Mouse (Mus musculus) neural tube, embryonic 11.5 days (tissue): ENCODE data around the gene Fxyd7. TPM values are rescaled to one million over a fixed set of nuclear protein-coding genes. Genes with fewer than 3 reads are reported as not detected.

Source experiments
- ATAC-seq: fragments of 200-750 bp; cut with Nextera tagmentation; 2 replicates; pipeline ENCODE4 v1.8.0; 2017; ENCODE audit warnings: moderate number of reproducible peaks, mild to moderate bottlenecking, moderate TSS enrichment, moderate library complexity; ENCODE audit not compliant: insufficient read depth, low FRiP score, low TSS enrichment
- DNase-seq: peaks from one replicate; pipeline ENCODE4 v3.0.0-alpha.2; 2015; ENCODE audit warnings: low spot score
- H3K27ac ChIP-seq: fragments of 300-500 bp; sonication (generic); 2 replicates; pipeline ENCODE4 v1.5.1; 2014; ENCODE audit warnings: low read depth, mild to moderate bottlenecking, low read length
- H3K27me3 ChIP-seq: fragments of 300-500 bp; sonication (generic); 2 replicates; pipeline ENCODE4 v1.6.1; 2014; ENCODE audit warnings: mild to moderate bottlenecking, low read length, mixed read lengths; ENCODE audit not compliant: control insufficient read depth, insufficient read depth
- H3K36me3 ChIP-seq: fragments of 300-500 bp; sonication (generic); 2 replicates; pipeline ENCODE4 v1.6.1; 2014; ENCODE audit warnings: mild to moderate bottlenecking, low read length, moderate library complexity, mixed read lengths; ENCODE audit not compliant: control insufficient read depth, insufficient read depth
- H3K4me1 ChIP-seq: fragments of 300-500 bp; sonication (generic); 2 replicates; pipeline ENCODE4 v1.6.1; 2014; ENCODE audit warnings: low read length, mixed read lengths; ENCODE audit not compliant: control insufficient read depth, insufficient read depth
- H3K4me2 ChIP-seq: fragments of 300-500 bp; sonication (generic); 2 replicates; pipeline ENCODE4 v1.6.1; 2014; ENCODE audit warnings: low read depth, mild to moderate bottlenecking, moderate library complexity
- H3K4me3 ChIP-seq: fragments of 300-500 bp; sonication (generic); 2 replicates; pipeline ENCODE4 v1.5.1; 2014; ENCODE audit warnings: low read depth, low read length
- H3K9ac ChIP-seq: fragments of 300-500 bp; sonication (generic); 2 replicates; pipeline ENCODE4 v1.6.1; 2014; ENCODE audit warnings: mild to moderate bottlenecking, low read length
- H3K9me3 ChIP-seq: fragments of 300-500 bp; sonication (generic); 2 replicates; pipeline ENCODE4 v1.6.1; 2016; ENCODE audit warnings: low read length; ENCODE audit not compliant: control insufficient read depth
- WGBS: fragments of 180-500 bp; shearing (Covaris S2); extraction: QIAGEN DNeasy Blood & Tissue Kit; methylation state at CpG from one replicate; pipeline ENCODE4 v1.1.7; 2014; 5-methylcytosine and 5-hydroxymethylcytosine counted together
- polyA plus RNA-seq: library from polyadenylated mRNA; unstranded; fragments of >200 nt; fragmentation: Nextera tagmentation; extraction: Ambion mirVana; gene quantifications from 2 replicates; pipeline ENCODE4 v1.2.1, GENCODE M21; 2014

Gene Fxyd7
- polyA plus RNA-seq, 1 experiment from 2014 or later = 36.5 TPM

DNA sequence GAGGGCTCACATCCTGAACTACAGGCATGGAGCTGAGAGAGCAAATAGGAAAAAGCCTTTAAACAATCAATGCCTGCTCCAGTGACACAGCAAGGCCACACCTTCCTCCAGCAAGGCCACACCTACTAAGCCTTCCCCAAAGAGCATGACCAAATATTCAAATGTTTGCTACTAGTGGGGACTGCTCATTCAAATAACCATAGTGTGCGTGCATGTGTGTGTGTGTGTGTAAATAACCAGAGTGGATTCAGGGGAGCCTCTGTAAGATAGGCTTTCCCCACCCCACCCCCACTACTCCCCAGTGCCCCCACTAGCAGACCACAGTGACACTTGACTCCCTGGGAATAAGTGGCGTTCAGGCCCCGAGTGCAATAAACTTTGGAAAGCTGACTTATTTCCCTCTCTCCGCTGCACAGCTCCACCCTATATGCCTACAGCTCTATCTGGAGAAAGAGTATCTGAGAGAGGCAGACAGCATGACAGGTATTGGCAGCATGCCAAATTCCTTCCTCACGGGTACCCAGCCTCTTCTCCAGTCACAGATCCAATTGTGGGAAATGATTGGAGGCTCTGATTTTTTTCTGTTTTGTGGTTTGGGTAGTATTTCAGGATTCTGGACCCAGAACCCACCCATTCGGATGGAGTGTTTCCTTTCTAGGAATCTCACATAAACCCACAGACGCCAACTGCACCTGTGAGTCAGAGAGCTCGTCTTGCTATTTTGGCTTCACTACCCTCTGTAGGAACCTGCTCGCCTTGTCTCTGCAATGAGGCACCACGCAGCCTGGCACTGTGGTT, 34.0 kb downstream of the Fxyd7 start:
- Histone ChIP-seq H3K4me3 (no peak overlapping the region), H3K4me2 (no peak overlapping the region), H3K9me3 (no peaks in the 10 kb centered on the region), H3K9ac (no peak overlapping the region), H3K4me1 (no peaks in the 10 kb centered on the region), H3K36me3 (no peaks in the 10 kb centered on the region), H3K27ac (no peak overlapping the region), H3K27me3 (no peaks in the 10 kb centered on the region)
- WGBS = 65% methylated on average over 10 of the region's 10 CpGs
- DNase-seq (no peak), ATAC-seq (no peak)

- Histone ChIP-seq H3K9me3 (no peaks in the 10 kb centered on the region), H3K4me1 (no peaks in the 10 kb centered on the region), H3K9ac (no peak overlapping the region), H3K27ac (no peak overlapping the region), H3K27me3 (no peaks in the 10 kb centered on the region), H3K36me3 (no peaks in the 10 kb centered on the region), H3K4me3 (no peak overlapping the region), H3K4me2 (no peak overlapping the region)
- DNase-seq (no peak), ATAC-seq (no peak)
- WGBS = 83% methylated on average over 5 of the region's 5 CpGs
Observed at GRCm38 (mm10) chr7:31012971-31013370, 38.3 kb downstream of the Fxyd7 start.

- Histone ChIP-seq H3K4me3 (no peak overlapping the region), H3K4me2 (no peak overlapping the region), H3K27ac (no peak overlapping the region), H3K9me3 (no peaks in the 10 kb centered on the region), H3K27me3 (no peaks in the 10 kb centered on the region), H3K36me3 (no peaks in the 10 kb centered on the region), H3K4me1 (no peaks in the 10 kb centered on the region), H3K9ac (no peak overlapping the region)
- ATAC-seq = no peak
- WGBS = 56% methylated on average over 3 of the region's 3 CpGs
- DNase-seq = no peak
Observed at GRCm38 (mm10) chr7:31008889-31009288, 42.4 kb downstream of the Fxyd7 start.

GRCm38 (mm10) chr7:31008175-31008574, 43.1 kb downstream of the Fxyd7 start:
- WGBS = 71% methylated on average over 1 of the region's 1 CpGs
- no peak for ATAC-seq
- no peaks in the 10 kb centered on the region for H3K27me3 ChIP-seq

DNA sequence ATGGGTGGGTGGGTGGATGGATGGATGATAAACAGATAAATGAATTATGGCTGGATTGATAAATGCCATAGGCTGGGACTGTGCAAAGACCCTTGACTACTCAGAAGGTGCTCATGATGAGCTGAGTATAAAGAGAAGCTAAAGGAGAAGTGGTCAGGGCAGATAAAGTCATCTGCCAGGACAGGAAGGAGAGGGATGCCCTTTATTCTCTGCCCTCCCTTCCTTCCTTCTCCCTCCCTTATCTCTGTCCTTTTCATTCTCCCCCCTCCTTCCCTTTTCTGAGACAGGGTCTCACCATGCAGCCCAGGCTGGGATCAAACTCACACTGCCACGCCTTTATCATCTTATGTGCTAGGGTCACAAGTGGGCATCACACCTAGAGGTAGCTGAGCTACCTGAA, 43.5 kb downstream of the Fxyd7 start:
- WGBS = 87% methylated on average over 1 of the region's 1 CpGs
- no peaks in the 10 kb centered on the region for H3K27me3 ChIP-seq
- DNase-seq = no peak
- no peaks in the 10 kb centered on the region for H3K36me3 ChIP-seq
- H3K4me1 ChIP-seq = no peaks in the 10 kb centered on the region
- H3K9ac ChIP-seq = no peak overlapping the region
- H3K4me2 ChIP-seq = no peak overlapping the region
- H3K9me3 ChIP-seq = no peaks in the 10 kb centered on the region
- no peak for ATAC-seq
- H3K4me3 ChIP-seq = no peak overlapping the region
- no peak overlapping the region for H3K27ac ChIP-seq

More at GRCm38 (mm10) chr7:31008175-31008574, 43.1 kb downstream of the Fxyd7 start:
- Histone ChIP-seq H3K4me3 (no peak overlapping the region), H3K4me2 (no peak overlapping the region), H3K9ac (no peak overlapping the region), H3K27ac (no peak overlapping the region), H3K4me1 (no peaks in the 10 kb centered on the region), H3K36me3 (no peaks in the 10 kb centered on the region), H3K9me3 (no peaks in the 10 kb centered on the region)
- no peak for DNase-seq

DNA sequence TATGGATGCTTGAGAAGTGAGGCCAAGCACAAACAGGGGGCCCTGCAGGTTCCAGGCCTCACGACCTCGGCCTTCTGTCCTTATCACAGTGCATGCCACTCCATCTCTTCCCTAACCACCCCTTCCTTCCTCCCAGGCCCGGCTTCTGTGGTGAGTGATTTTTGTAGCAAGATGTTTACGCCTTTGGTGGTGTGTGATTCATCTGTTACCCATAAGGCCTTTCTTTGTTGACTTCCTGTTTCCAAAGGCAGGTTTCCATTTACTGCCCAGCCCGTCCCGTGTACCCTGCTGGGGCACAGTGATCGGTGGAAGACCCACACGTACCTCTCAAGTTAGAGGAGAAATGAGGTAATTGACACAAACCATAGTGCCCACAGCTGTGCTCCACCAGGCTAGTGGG, 48.6 kb downstream of the Fxyd7 start:
- 85% methylated on average over 8 of the region's 8 CpGs for WGBS
- no peak overlapping the region for H3K27ac ChIP-seq
- H3K27me3 ChIP-seq = no peaks in the 10 kb centered on the region
- DNase-seq = no peak
- H3K4me1 ChIP-seq = no peaks in the 10 kb centered on the region
- H3K4me3 ChIP-seq = no peak overlapping the region
- no peaks in the 10 kb centered on the region for H3K36me3 ChIP-seq
- no peak overlapping the region for H3K4me2 ChIP-seq
- ATAC-seq = no peak
- no peaks in the 10 kb centered on the region for H3K9me3 ChIP-seq
- no peak overlapping the region for H3K9ac ChIP-seq

GRCm38 (mm10) chr7:31000505-31001020, 50.7 kb downstream of the Fxyd7 start:
- Histone ChIP-seq H3K9ac (no peak overlapping the region), H3K27ac (no peak overlapping the region), H3K4me3 (no peak overlapping the region), H3K36me3 (no peaks in the 10 kb centered on the region), H3K4me2 (no peak overlapping the region), H3K27me3 (no peaks in the 10 kb centered on the region), H3K9me3 (0 out of 2 replicates have a peak, but pooled peaks cover 3% of the 10 kb centered on the region), H3K4me1 (no peaks in the 10 kb centered on the region)
- no peak for ATAC-seq
- peak; percentile 20 for DNase-seq
- WGBS = 64% methylated on average over 7 of the region's 7 CpGs

GRCm38 (mm10) chr7:30996491-30996890, 54.8 kb downstream of the Fxyd7 start:
- Histone ChIP-seq H3K36me3 (no peaks in the 10 kb centered on the region), H3K9ac (no peak overlapping the region), H3K27me3 (no peaks in the 10 kb centered on the region), H3K27ac (no peak overlapping the region), H3K4me1 (no peaks in the 10 kb centered on the region), H3K4me2 (no peak overlapping the region), H3K9me3 (0 out of 2 replicates have a peak, but pooled peaks cover 3% of the 10 kb centered on the region), H3K4me3 (no peak overlapping the region)
- no peak for ATAC-seq
- 94% methylated on average over 2 of the region's 2 CpGs for WGBS
- DNase-seq = no peak

DNA sequence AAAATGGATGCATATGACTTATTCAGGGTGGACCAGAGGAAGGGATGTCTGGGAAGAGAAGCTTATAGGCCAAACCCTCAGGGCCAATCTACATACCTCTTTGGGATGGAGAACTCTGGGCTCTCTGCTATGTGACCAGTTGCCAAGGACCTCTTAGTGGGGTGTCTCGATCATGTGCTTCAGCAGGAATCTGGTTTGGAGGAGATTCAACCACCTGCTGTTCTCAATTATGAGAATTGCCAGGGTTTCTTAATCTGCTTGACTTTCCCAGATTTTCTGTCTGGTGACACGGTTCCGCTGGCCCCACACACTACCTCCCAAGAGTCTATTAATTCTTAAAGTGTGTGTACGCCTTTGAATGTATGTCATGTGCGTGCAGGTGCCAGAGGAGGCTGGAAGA, 57.3 kb downstream of the Fxyd7 start:
- DNase-seq = no peak
- Histone ChIP-seq H3K27me3 (no peaks in the 10 kb centered on the region), H3K27ac (no peak overlapping the region), H3K4me2 (no peak overlapping the region), H3K4me3 (no peak overlapping the region), H3K9me3 (0 out of 2 replicates have a peak, but pooled peaks cover 3% of the 10 kb centered on the region), H3K36me3 (no peaks in the 10 kb centered on the region), H3K4me1 (no peaks in the 10 kb centered on the region), H3K9ac (no peak overlapping the region)
- ATAC-seq = no peak
- 86% methylated on average over 5 of the region's 5 CpGs for WGBS
